Mouse (Mus musculus): ENCODE data around the gene Gp5. TPM values are rescaled to one million over a fixed set of nuclear protein-coding genes. Genes with fewer than 3 reads are reported as not detected.

Gene Gp5
- polyA plus RNA-seq, 1 experiment from 2014 or later, result 1.3 TPM

Other genes starting within 250 kb of the Gp5 start
- gene Hes1, start 246.4 kb downstream of the Gp5 start, polyA plus RNA-seq (2015; fragmentation: Nextera tagmentation; extraction: Ambion mirVana), result 35.6 and 36.3 TPM in 2 replicates
- not detected in 2 replicates for gene Cpn2, start 43.3 kb downstream of the Gp5 start, polyA plus RNA-seq (2015; fragmentation: Nextera tagmentation; extraction: Ambion mirVana)
- 0.21 and 0.23 TPM in 2 replicates for gene Lrrc15, start 27.5 kb downstream of the Gp5 start, polyA plus RNA-seq (2015; fragmentation: Nextera tagmentation; extraction: Ambion mirVana)
- gene Atp13a3, start 95.2 kb upstream of the Gp5 start, polyA plus RNA-seq (2015; fragmentation: Nextera tagmentation; extraction: Ambion mirVana), result 26.4 and 32.9 TPM in 2 replicates
- 2.1 and 2.2 TPM in 2 replicates for gene Tmem44, start 240.1 kb upstream of the Gp5 start, polyA plus RNA-seq (2015; fragmentation: Nextera tagmentation; extraction: Ambion mirVana)

All from thymus, postnatal 0 days (tissue).